Mouse (Mus musculus): ENCODE measurements around the gene Ribc1.

Ribc1 gene

DNA sequence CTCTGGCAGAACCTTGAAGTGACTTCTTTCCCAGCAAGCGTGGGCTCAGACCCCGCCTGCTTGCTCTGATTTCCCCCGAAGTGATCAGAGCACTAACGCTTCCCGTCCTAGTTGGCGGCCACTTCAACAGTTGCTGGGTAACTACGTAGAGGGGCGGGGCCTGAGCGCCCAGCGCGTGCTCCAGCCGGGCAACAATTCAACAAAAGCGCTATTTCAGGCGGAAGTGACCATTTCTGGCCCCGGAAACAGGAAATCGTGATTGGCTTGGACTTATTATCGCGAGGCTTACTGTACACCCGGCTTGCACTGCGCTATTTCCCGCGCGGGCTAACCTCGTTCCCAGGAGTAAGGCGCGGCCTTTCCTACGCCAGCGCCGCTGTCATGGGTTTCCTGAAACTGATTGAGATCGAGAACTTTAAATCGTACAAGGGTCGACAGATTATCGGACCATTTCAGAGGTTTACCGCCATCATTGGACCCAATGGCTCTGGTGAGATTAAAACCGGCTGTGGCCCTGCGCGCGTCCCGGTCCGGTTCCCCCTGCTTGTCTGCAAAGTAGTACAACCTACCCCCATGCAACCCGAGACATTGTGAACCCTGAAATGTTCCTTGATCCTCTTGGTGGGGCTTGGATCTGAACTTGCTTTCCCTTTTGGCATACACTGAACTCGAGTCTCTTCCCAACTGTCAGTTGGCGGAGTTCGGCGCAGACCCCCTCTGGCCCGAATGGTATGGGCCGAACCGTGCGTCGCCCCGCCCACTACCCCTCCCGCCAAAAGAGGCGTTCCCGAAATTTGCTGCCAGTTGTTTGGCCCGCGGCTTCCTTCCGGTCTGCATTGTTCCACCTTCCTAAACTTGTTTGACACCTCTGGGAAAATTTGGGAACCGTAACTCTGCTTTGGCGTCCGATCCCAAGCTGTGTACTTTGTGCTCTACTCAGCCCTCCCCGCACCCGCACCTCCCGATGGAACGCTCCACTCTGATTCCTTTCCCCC, at the start of gene Ribc1, which contains the start of gene Smc1a:
Gene Ribc1, minus strand, starts transcription at position 145 of the 995 bp plus-strand sequence.
Gene Smc1a, plus strand, starts transcription at position 278 of the 995 bp plus-strand sequence.
- DNase-seq (ENCODE audit: low read depth, low spot score), result peak; percentile 75

DNA sequence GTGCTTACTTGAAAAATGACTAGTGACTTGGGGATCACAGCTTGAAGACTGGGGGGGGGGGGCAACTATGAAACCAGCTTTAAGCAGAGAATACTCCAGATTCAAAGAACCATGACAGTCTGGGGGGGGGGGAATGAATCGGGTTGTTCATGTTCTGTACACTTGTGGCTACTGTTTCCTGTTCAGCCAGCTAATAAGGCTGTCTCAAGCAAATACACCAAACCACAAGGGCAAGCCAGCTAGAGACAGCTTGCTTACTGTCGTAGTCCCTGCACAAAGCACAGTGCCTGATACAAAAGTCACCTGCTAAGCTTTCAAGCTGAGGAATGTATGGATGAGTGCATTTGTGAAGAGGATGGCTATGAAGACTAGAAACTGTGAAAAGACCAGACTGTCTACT, 49.6 kb upstream of the Ribc1 start:
- no peak for DNase-seq (ENCODE audit: low read depth, low spot score)

DNA sequence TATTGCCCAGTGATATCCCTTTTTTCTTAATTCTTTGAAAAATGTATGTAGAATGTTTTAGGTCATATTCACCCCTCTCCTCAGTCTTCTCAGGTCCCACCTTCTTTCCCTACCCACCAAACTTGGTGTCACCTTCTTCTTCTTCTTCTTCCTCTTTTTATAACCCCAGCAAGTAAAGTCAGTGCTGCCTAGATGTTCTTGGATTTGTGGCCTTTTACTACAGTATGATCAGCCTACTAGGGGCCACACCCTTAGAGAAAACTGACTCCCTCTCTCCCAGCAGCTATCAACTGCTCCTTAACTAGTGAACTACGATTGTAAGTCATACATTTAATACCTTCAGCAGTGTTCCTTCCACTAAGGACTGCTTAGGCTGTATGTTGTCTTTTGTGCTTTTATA, 38.0 kb upstream of the Ribc1 start:
- DNase-seq (ENCODE audit: low read depth, low spot score), result no peak

DNA sequence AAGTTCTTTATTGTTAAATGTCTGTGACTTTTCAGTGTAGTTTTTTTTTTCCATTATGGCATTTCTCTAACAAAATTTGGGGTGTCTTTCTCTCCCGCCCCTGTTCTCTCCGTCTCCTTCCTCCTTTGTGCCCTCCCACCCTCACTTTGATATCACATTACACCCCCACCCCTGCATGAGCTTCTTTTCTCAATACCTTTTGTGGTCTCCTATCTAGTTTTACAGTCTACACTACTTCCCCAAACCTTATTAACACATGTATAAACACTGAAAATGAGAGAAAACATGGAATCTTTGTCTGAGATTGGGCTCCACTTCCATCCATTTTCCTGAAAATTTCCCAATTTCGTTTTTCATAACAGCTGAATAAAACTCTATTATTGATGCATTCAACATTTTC, 36.5 kb upstream of the Ribc1 start:
- no peak for DNase-seq (ENCODE audit: low read depth, low spot score)

DNA sequence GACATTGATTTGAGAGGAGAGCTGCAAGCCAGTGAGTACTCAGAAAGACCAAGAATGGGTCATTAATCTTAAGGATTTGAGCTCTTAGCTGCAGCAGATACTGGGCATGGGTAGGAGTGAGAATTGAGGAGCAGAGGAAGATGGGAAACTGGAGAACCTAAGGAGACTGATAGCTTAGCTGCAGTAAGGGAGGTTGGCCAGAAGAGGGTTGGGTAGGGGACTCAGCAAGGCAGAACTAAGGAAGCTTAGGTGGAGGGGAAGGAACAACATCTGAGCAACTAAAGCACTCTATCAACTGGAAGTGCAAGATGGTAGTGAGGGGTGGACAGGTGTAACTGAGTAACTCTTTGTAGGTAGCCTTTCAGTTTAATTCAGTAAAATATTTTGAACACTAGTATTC, 31.1 kb upstream of the Ribc1 start:
- no peak for DNase-seq (ENCODE audit: low read depth, low spot score)

DNA sequence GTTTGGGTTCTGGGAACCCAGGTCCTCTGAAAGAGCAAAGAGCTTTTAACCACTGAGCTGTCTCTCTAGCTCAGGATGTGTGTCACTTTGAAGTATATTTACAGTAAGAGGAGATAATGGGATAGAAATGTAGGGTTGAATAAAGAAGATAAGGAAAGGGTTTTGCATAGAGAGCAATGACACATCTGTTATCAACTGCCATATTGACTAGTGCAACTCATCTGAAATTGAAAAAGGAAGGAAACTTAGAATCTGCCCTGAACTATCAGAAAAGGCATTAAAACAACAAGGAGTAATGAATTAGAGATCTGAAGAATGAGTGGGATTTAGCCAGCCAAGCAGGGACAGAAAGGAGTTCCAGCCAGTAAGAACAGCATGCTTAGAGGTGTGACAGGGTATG, 23.8 kb upstream of the Ribc1 start:
- DNase-seq (ENCODE audit: low read depth, low spot score), result no peak

DNA sequence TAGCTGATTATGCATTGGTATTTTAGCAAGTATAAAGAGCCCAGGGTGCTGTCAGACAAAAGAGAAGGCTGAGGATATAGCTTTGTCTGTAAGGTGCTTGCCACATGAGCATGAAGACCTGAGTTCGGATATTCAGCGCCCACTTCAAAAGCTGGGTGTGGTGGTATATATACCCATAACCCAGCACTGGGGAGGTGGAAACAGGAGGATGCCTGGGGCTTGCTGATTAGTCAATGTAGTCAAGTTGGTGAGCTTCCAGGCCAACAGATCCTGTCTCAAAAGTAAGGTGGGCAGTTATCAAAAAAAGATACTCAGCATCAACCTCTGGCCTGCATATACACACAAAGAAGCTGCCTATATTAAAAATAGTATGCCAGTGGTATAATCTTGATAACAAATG, 3.2 kb upstream of the Ribc1 start:
- DNase-seq (ENCODE audit: low read depth, low spot score), result no peak

DNA sequence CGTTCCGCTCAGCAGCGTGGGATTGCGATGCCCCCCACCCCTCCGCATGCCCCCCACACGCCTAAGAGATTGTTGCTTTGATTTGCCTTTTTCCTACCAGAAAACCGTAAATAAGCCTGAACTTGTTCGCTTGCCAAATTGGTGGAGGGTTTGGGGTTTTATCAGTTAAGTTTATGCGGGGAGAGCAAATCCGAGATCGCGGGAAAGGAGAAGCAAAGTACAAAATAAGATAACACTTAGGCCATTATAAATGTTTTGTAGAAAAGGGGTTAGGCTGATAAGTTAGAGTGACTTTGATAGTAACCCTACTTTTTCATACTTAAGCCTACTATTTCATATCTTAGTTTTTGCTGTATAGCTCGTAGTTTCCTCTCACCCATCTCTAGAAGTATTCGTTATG, 1.1 kb upstream of the Ribc1 start:
- no peak for DNase-seq (ENCODE audit: low read depth, low spot score)

DNA sequence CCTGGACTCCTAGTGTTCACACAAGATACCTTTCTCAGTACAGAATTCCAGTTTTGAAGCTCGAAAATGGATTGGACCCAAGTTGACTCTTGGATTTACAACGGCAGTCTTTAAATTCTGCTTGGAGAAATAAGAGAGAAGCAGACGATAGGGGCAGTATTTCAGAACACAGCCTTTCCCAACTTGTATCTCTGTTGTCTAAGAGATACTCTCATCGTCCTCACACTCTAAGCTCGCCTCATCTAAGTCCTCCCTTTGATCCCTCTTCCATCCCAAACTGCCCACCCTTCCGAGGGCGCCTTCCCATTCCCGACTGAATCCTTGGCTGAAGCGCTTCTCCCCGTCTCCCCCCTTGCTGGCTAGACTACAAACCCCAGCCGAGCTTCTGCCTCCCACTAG, 344 bp downstream of the Ribc1 start:
- no peak for DNase-seq (ENCODE audit: low read depth, low spot score)

DNA sequence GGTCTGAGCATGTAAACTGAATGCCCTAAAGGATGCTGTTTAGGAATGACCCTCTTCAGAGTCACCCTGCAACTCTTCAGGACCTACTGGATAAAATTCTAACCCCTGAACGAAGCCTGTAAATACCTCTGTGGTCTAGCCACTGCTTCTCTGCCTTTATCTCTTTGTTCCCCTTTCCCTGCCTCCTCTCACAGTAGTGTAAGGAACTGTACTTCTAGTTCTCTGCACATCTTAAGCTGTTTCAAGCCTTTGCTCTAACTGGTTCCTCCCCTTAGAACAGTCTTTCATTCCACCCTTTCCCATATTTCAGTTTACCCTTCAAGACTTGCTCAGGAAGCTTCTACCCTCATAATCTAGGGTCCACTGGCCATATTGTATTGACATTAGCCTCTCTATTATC, 8.2 kb downstream of the Ribc1 start:
- DNase-seq (ENCODE audit: low read depth, low spot score), result no peak

DNA sequence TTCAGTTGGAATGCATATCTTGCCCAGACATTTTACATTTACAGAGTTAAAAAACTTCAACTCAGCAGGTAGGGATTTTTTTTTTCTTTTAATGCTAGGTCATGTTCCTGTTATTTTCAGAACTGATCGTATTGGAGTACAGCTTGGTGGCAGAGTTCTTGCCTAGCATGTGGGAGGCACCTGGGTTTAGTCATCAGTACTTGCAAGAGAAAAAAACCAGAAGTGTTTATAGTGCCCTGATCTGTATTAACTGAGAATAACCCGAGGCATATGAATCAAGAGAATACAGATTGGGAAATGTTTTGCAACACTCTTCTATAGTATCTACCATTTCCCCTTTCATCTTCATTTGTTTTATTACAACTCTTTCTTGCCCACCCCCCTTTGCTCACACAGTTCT, 13.2 kb downstream of the Ribc1 start:
- no peak for DNase-seq (ENCODE audit: low read depth, low spot score)

DNA sequence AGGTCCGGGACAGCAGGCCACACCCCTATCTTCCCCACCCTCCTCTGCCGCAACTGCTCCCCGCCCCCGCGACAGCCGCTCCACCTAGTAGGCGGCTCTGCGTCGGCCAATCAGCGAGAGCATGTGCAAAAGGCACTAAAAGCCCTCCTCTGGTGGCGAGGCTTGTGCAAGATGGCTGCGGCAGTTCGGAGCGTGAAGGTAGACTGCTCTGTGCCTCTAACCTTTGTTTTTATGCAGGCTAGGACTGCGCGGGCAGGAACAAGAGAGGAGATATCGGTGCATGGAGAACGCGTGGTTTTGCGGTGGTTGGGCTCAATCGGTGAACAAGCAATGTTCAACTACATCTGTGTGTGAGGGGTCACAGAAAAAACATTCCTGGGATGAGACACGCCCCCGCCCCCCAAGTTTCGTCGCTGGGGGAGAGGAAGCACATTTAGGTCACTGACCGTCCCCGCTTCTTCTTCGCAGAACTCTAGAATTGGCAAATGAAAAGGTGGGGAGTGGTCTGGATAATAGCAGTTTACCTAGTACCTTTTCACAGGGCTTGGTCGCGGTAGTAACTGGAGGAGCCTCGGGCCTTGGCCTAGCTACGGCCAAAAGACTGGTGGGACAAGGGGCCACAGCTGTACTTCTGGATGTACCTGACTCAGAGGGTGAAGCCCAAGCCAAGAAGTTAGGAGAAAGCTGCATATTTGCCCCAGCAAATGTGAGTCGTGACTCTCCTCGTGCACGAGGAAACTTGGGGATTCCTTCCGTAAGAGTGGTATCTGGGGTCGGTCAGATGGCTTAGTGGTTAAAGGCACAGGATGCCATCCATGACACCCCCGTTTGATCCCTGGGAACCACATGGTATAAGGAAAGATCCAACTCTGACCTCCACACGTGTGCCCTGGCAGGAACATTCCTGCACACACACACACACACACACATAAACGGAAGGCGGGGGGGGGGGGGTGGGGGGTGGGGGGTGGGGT, 14.1 kb downstream of the Ribc1 start, which contains the start of gene Hsd17b10:
Gene Hsd17b10, plus strand, starts transcription at position 109 of the 974 bp plus-strand sequence.
- peak; percentile 42 for DNase-seq (ENCODE audit: low read depth, low spot score)

DNA sequence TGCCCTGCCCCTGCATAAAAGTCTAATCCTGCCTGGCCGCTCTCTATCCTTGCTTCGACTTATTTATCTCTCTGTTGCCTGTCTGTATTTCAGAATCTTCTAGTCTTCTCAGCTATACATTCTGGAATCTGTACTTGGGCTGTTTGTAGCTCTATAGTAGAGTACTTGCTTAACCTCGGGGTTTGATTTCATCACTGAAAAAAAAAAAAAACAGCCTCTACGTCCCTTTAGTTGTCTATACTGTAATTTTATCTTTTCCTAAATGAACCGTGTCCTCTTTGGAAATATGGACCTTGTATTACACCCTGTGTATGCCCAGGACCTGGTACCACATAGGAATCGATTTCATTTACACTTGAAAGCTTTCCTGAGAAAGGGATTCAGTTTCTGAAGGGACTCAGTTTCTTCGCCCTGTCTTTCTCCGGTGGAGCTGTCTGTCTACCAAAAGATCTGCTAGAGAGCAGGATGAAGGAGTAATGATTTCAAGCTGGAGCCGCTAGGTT, 14.9 kb downstream of the Ribc1 start:
- DNase-seq (ENCODE audit: low read depth, low spot score), result no peak

DNA sequence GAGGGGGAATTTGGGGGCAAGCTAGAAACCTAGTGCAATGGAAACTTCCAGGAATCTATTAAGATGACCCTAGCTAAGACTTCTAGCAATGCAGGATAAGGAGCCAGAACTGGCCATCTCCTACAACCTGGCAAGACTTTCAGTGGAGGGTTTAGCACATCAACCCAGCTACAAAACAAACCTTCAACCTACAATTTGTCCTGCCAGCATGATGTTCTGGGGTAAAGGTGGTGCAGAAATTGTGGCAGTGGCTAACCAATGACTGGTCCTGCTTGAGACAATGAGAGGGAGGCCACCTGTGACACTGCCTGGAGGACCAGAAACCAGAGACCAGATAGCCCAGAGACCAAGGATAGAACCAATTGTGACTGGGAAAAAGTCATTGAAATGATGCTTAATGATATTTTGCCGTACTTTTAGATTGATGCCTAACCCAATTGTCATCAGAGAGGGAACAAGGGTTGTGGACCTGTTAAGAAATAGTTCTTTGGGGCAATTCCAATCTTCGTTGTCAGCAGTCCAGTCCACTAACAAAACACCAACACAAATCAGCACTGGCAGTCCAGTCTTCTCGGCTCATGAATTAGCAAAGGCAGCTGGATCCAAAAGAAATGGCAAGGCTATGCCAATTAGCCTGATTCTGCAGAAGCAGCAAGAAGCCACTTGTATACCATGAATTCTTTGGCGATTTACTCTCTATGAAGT, 16.9 kb downstream of the Ribc1 start:
- no peak for DNase-seq (ENCODE audit: low read depth, low spot score)
